Mouse (Mus musculus): ENCODE data around the gene Map3k11.

GRCm38 (mm10) chr19:5726961-5727578 lies 38.5 kb downstream of the Map3k11 start:
- TF ChIP-seq CTCF (IDR thresholded peaks at IDR 0.05; ENCODE audit: low read depth, low read length) (no peak), GATA1 (IDR thresholded peaks at IDR 0.05; ENCODE audit: borderline replicate concordance, low read length) (no peak)
